Mouse (Mus musculus) cerebellum, adult 2 months (tissue): ENCODE data around the gene Mlx.

Experiments used
- CTCF ChIP-seq: fragments of 200-500 bp; IDR thresholded peaks from 2 replicates; pipeline ENCODE4 v1.5.1; 2011; ENCODE audit warnings: low read depth, mild to moderate bottlenecking, control low read depth, low read length, moderate library complexity, borderline replicate concordance; ENCODE audit not compliant: insufficient read depth
- POLR2A ChIP-seq: fragments of 200-500 bp; IDR thresholded peaks from 2 replicates; pipeline ENCODE4 v1.6.1; 2011; ENCODE audit warnings: low read length, control low read depth, borderline replicate concordance; ENCODE audit not compliant: insufficient read depth

DNA sequence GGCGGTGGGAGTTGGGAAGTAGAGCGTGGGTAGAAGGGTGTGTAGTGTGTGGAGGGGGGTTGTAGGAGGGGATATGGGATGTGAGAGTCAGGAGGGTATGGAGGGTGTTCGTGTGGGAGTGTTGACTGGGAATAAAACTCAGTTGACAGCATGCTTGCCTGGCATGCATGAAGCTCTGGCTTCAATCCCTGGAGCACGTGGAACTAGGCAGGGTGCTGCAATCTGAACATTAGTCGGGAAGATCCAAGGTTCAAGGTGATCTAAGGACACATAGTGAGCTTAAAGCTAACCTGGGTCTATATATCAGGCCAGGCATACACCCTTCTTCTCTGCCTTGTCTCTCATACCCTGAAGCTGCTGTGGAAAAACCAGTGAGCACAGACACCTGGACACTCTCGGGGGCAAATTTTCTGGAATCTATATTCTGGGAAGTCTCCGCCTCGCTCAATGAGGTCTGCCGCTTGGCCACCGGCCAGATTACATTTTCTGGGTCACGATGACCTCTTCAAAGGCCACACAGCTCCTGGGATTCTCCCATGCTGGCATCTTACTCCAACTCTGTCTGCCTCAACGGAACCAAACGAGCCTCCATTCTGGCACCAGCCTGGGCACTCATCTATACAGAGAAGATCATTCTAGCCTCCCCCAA is 47.3 kb downstream of the Mlx start:
- TF ChIP-seq CTCF: no peak
- no peak for TF ChIP-seq POLR2A
